Mouse (Mus musculus) thymus, postnatal 0 days (tissue): ENCODE results near the gene Cacnb1. TPM values are rescaled to one million over a fixed set of nuclear protein-coding genes. Genes with fewer than 3 reads are reported as not detected.

Experiments
- DNase-seq: peaks from one replicate; pipeline ENCODE4 v3.0.0-alpha.2; 2015; ENCODE audit warnings: low spot score
- polyA plus RNA-seq: library from polyadenylated mRNA; unstranded; fragments of >200 nt; fragmentation: Nextera tagmentation; extraction: Ambion mirVana; gene quantifications from 2 replicates; pipeline ENCODE4 v1.2.1, GENCODE M21; 2015

Gene Cacnb1
- 3.9 and 5.0 TPM in 2 replicates for polyA plus RNA-seq

DNA sequence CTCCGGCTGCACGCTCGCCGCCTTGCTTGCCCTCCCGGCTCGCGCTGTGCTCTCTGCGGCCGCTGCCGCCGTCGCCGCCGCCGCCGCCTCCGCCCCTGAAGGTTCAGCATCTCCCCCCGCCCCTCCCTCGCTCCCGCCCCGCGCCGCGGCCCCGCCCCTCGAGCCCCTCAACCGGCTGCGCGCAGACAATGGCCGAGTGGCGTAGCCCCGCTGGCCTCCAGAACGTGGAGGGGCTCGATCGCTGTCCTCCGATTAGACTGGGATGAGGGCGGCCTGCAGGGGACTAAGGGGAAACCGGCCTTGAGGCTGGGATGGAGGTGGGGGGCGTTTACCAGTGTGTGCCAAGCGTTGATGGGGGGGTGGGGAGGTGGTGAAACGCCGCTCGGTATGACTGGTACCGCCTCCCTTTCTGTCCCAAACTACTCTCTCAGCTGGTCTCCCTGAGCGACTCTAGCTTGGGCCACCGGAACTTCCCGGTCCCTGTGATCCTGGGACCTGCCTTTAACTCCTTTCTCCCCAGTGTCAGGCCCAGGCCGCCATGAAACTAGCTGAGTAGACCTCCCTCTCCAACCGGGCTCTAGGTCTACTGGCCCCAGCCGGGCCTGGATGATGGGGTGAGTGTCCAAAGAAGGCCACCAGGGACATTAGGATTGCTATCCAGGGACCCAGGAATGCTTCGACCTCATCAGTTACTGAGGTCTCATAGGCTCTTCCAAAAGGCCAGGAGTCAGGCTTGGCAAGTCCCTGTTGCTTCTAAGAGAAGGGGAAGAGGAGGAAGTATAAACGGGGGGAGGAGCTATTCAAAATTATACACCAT is at the start of gene Cacnb1:
Cacnb1 (minus strand) TSS at position 480 of the 817 bp plus-strand sequence.
- DNase-seq = peak; percentile 65

DNA sequence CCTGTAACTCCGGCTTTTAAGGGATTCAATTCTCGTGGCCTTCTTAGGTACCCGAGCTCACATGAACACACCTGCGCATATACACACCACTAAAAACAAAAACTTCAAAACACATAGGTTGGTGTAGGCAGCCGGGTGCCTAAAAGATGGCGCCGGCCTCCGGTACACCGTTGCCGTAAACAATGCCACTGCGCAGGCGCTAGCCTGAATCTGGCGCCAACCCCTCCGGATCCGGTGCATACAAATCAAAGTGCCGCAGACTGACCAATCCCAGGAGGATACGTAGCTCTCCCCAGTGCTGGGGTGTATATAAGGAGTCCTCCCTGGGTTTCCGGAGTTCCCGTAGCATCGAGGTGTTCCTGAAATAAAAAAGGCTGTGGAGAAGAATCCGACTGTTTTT is 44.4 kb upstream of the Cacnb1 start:
- DNase-seq = no peak

DNA sequence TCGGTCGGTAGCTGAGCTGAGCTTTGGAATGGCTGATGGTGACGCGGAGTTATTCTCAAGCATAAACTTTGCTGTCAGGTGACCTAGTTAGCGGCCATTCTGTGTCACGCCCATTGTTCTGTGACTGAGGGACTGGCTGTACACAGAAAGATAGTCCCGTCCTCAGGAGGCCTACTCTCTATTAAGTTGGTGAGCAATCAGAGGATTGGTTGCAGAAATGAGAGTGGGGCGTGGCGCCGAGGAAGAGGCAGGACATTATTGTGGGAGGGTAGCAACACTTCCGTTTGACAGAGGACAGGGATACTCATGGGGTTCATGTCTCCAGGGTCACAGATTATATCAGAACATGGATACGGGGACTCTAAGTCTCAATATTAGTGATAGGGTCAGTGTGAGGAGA is 43.4 kb upstream of the Cacnb1 start:
- no peak for DNase-seq

DNA sequence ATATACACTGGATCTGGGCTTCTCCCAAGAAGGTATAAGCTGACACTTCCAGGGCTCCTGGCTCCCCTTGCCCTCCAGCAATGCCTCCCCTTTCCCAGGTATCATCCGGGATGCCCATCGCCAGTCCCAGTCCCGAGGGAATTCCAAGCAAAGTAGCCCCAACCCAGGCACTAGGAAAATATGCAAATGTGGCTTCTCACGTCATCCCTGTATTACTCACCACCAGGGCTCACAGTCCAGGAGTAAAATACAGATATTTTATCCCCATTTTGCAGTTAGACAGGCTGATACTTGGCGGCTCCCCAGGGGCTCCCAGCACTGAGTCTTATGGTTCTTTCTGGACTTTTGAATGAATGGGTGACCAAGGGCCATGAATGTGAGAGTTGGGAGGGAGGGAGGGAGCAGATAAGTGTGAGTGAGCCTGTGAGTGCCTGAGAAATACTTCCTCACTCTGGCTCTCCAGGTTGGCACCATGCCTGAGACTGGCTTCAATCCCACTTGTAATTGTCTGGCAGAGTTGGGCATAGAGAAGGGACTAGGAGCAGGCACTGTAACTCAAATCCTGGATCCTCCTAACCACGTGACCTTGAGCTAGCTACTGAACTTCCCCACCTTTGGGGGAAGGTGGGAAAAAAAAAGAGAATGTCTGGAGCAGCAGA is 39.2 kb upstream of the Cacnb1 start:
- DNase-seq = no peak

DNA sequence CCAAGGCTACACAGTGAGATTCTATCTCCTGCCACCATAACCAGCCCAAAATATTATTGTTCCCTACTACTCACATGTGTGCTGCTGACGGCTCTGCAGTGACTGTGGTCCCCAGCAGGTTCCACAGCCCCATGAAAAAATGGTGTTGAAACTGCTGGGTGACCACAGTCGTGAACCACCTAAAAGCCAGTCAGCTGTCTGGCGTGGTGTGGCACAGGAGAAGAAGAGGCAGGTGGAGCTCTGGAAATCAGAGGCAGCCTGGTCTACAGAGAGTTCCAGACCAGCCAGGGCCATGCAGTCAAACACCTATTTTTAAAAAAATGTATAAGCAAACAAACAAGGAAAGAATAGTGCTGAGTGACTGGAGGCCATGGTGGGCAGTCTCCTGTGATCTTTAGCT is 38.6 kb upstream of the Cacnb1 start:
- no peak for DNase-seq

DNA sequence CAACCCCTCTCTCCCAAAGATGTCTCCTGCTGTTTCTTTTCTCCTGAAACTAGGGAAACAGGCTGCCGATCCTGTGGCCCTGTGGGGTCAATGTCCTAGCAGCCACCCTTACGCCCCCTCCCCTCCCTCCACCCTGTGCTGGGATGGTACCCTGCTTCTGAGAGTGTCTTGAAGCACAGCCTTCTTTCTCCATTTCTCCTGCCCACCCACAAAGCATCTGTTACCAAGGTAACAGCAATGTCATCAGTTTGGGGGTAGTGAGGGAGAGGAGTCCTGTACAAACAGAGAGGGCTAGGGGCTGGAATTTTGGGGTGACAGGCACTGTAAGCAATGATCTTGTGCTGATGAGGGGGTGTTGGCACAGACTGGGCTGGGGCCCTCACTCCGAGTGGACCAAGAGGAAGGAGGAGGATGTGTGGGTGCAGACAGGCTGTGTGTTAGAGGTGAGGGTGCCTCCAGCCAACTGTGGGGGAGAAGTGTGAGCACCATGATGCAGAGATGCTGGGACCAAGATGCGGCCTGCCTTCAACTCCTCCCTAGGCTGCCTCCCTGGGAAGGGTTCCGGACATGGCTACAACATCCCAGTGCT is 37.4 kb upstream of the Cacnb1 start:
- no peak for DNase-seq

DNA sequence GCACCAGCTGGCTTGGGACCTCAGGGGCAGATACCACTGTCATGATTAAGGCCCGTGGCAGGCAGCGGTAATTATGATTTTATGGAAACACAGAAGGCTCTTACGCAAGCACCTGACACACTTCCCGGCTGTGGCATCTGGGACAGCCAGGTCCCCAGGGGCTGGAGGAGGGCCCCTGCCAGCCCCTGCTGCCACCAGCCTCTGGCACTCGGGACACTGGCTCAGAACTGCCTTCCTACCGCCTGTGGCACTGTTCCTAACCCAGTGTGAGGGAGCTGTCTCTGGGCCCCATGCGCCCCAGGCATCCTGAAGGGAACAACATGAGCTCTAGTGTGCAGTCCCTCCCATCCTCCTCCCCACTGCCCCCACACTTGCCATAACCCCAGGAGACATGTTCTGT is 36.8 kb upstream of the Cacnb1 start:
- no peak for DNase-seq

DNA sequence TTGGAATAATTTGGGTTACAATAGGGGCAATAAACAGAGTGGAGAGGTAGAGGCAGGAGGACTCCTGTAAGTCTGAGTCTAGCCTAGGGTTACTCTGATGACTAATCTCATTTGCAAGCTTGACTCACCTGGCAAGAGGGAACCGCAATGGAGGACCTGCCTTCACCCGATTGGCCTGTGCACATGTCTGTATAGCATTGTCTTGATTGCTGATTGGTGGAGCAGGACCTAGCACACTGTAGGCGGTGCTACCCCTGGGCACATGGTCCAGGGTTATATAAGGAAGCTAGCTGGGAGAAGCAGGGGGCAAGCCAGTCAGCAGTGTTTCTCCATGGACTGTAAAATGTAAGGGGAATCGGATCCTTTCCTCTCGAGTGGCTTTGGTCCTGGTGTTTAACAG is 35.2 kb upstream of the Cacnb1 start:
- no peak for DNase-seq

DNA sequence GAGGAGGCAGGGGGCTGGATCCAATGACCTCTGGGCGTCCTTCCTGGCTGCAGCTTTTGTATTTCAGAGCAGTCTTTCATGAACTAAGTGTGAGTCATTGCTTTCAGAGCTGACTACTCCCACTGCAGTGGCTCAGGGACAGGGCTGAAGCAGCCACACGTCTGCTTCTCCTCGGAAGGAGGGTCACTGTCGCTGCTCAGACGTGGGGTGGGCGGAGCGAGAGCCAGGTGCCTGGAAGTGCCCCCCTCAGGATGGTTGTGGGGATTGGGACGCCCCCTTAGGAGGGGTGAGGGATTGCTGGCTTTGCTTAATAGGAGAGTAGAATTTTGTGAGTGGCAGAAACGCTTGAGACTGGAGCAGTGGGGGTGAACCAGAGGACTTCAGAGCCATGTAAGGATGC is 34.6 kb upstream of the Cacnb1 start:
- no peak for DNase-seq

DNA sequence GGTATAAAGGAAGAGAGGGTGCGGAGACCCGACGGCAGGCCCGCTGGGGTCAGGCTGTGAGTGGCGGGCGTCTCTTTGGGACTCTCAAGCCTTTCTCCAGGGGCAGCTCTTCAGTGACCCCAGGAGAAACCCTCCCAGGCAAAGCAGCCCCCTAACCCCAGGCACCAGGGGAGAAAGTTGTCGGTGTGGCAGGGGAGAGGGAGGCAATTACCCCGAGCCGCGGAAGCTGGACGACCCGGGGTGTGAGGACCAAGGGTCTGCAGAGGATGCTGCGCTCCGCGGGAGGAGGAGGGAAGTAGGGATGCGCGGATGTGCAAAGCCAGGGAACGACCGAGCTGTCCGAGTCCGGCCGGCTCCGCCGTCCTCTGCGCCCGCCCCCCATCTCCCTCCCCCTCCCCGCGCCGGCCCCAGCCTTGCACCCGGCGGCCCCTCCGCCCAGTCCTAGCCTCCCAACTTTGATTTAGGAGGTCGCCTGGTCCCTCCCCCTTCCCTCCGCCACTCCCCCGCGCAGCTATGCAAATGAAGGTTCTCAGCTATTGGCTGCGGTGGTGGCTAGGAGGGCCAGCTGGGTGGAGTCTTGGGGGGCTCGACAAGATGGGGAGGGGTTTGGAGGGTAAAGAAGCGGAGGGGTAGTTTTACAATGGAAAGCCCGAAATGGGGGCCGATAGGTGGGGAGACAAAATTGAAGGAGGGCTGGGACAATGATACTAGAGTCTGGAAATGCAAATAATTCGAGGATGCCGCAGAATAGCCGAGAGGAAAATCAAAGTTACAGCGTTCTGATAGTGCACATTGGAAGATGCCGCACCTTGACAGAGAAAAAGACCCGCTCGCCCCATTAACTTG is 30.4 kb upstream of the Cacnb1 start, which contains the start of gene Stac2:
Stac2 (minus strand) TSS at position 474 of the 846 bp plus-strand sequence.
- DNase-seq = peak; percentile 81

DNA sequence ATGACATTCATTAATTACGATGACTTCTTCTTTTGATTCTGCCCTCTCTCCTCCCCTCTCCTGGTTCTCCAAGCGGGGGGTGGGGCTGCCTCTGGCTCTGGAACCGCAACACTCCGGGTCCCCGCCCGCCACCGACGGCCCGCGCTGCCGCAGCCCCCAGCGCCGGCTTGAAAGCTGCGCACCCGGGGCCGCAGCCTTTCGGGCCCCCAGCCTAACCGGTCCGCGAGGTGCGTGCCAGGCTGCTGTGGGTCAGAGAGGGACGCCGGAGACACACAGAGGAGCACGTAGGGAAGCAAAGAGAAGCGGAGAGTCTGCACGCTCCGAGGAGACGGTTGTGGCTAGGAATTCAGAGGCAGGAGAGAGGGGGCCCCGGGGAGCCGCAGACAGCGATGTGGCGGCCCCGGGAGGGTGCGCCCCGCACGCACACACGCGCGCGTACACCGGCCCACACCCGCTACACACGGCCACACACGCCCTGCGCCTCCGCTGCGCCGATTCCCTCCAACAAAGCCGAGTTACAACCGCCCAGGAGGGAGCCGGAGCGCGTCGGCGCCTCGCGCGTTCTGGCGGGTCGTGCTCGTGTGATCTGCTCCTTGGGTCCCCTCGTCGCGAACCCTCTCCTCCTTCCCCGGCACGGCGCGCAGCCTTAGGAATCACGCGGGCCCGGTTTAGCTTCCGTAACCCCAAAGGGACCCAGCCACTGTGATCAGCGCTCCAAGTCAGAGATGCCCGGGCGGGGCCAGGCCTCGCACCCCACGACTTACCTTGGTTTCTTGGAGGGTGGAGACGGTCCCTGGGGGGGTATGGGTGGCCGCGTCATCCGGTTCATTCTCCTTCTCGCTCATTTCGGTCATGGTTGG is 29.5 kb upstream of the Cacnb1 start:
- peak; percentile 50 for DNase-seq

DNA sequence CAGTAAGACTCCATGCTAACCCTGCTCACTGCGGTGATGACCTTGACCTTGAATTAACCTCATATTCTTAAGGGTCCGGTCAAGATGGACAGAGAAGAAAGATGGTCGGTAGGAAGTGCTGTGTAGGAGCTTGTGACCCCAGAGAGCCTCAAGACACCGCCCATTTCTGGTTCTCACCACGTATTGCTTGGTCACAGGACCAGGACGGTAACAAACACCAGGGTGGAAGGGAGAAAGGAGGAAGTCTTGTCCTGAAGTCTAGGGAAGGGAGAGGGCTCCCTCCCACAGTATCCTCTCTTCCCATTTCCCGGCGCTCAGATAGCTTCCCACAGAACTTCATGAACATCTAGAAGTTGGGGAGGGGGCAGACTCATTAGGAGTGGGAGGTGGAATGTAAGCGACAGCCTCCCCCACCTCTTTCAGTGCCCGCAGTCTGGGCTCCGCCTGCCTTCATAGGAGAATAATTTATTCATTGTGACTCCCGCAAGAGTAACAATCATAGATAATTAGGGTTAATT is 28.8 kb upstream of the Cacnb1 start:
- no peak for DNase-seq

DNA sequence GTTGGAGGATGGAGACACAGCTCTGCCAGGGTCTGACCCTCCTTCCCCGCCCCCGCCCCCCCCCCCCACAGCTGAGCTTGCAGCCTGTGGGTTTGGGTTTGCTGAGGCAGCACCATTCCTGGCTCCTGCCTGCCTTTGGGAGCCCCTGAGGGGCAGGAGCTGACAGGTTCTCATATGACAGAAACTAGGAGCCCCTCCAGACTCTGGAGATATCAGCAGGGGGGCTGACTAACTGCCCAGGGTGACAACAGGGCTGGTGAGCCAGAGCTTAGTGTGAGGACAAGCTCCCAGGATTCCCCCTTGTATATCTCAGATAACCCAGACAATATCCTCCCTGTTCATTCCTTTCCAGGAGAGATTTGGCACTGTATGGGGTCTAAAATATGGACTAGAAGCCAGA is 28.1 kb upstream of the Cacnb1 start:
- DNase-seq = no peak

DNA sequence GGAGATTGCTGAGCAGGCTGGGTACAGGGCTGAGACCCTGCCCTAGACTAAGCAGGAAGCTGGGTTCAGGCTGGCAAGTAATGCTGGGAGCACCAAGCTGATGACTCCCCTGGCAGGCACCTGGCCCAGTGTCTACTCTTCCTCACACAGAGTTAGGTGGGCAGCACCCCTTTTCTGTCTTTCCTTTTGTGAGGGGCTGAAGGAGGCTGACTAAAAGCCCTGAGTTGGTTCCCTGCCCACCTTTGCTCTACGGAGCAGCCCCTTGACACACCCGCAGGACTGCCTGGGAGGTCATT is 27.6 kb upstream of the Cacnb1 start:
- no peak for DNase-seq

DNA sequence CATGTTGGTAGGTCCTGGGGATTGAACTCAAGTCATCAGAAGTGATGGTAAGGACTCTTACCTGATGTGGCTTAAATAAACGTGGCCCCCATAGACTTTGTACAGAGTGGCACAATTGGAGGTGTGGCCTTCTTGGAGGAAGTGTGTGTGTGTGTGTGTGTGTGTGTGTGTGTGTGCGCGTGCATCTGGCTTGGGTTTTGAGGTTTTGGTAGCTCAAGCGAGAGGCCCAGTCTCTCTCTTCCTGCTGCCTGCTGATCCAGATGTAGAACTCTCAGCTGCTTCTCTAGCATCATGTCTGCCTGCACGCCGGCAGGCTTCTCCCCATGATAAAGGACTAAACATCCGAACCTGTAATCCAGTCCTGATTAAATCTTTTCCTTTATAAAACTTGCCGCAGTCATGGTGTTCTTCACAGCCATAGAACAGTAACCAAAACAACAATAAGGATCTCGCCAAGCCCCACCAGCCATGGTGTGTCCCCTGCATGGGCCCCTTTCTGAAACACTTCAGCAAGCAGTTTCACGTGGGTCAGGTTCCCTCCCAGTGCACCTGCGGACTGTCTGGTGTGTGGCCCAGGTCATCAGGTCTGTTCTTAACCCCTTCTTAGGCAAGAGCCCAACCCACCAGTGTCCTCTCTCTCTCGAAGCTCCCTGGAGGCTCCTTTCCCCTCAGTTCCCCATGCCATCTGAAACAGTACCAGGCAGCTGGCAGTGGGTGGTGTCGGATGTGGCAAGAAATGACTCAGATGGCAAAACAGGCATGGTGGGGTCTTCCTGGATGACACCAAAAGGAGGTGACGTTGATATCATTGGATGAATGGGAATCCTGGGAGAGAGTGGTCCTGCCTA is 27.1 kb upstream of the Cacnb1 start:
- DNase-seq = peak; percentile 80

DNA sequence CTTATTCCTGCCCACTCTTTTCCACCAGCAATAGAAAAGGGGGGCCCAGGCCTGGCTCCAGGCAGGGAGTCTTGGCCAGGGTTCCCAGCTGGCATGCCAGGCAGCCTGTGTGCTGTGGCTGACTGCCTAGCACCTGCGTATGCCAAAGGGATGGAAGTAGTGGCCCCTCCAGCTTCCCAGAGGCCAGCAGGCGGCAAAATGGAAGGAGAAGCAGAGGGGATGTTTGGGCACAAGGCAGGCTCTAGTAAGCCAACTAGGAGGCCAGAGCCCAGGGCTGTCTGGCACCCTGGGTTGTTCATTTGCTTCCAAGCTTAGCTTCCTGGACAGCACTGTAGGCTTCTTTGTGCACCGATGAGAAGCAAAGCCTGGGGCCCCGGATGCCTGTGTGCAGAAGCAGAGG is 24.9 kb upstream of the Cacnb1 start:
- no peak for DNase-seq

DNA sequence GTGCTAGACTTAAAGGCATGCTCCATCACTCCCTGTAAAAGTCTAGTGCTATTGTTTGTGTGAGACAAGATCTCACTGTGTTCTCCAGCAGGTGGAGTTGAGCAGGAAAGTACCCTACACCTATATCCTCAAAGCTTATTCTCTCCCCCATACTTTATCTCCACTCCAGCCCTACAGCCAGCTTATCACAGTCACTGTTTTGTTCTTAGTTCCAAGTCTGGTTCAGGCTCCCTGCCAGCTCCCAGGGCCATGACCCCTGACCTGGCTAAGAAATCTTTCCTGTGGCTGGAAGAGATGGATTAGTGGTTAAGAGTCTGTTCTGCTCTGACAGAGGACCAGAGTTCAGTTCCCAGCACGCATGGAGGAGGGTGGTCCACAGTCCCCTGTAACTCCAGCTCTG is 23.6 kb upstream of the Cacnb1 start:
- DNase-seq = no peak

DNA sequence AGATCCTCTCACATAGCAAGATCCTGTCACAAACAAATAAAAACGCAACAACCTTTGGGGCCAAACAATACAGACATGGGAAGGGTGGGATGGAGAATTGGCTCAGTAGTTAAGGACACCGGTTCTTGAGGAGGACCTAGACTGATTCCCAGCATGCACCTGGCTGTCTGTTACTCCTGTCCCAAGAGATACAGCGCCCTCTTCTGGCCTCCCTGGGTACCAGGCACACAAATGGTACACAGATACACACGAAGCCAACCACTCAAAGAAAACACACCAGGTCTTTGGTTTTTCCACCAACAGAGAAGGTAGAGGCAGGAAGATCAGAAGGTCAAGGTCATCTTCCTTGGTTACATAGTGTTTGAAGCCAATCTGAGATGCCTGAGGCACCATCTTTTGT is 22.8 kb upstream of the Cacnb1 start:
- DNase-seq = no peak

DNA sequence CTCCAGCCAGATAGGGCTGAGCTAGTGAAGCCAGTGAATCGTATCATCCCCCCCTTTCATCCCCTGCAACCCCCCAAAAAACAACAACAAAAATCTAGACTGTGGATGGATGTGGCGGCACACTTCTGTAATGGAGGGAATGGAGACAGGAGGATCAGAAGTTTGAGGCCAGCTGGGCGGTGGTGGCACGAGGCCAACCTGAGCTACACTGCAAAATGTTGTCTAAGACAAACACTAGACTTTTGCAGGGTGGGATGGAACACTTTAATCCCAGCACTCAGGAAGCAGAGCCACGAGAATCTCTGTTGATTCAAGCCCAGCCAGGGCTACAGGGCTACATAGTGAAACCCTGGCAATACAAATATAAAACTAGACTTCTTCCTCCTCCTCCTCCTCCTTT is 21.2 kb upstream of the Cacnb1 start:
- DNase-seq = no peak

DNA sequence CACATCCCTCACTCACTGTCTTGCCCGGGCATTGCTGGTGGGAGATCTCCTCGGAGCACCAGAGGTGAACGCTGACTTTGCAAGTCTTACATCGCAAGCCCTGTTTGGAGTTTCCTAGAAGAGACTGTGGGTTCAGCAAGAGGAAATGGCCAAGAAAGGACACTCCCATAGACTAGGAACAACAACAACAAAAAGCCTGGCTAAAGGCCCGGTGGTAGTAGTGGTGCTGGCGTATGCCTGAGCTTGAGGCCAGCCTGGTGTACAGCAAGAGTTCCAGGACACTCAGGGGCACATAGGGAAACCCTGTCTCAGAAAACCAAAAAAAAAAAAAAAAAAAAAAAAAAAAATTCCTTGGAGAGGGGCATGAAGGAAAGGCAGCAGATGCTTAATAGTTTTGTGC is 19.9 kb upstream of the Cacnb1 start:
- DNase-seq = no peak
